Mouse (Mus musculus) embryonic fibroblast, embryonic 13.5 days (primary cell): ENCODE measurements around the gene Pax4. TPM values are rescaled to one million over a fixed set of nuclear protein-coding genes. Genes with fewer than 3 reads are reported as not detected.
A peak's percentile ranks its signal among the peaks of the same experiment; 100 is the strongest.

ENCODE experiments used
- H3K27ac ChIP-seq: 2 replicates; pipeline ENCODE4 v1.5.1; 2012; ENCODE audit warnings: low read length, control low read depth, inconsistent platforms; ENCODE audit not compliant: insufficient read depth
- H3K4me1 ChIP-seq: 2 replicates; pipeline ENCODE4 v1.6.1; 2011; ENCODE audit warnings: low read length; ENCODE audit not compliant: control insufficient read depth, insufficient read depth
- H3K4me3 ChIP-seq: 2 replicates; pipeline ENCODE4 v1.5.1; 2011; ENCODE audit warnings: mild to moderate bottlenecking, control low read depth, low read length; ENCODE audit not compliant: insufficient read depth
- CTCF ChIP-seq: IDR thresholded peaks from 2 replicates; pipeline ENCODE4 v1.5.1; 2011; ENCODE audit warnings: mild to moderate bottlenecking, control low read depth, low read length, moderate library complexity, borderline replicate concordance; ENCODE audit not compliant: insufficient read depth
- POLR2A ChIP-seq: IDR thresholded peaks from 2 replicates; pipeline ENCODE4 v1.6.1; 2011; ENCODE audit warnings: low read depth, mild to moderate bottlenecking, control low read depth, low read length, moderate library complexity
- polyA plus RNA-seq: library from polyadenylated mRNA; stranded (reverse); fragments of >200 nt; gene quantifications from 2 replicates; pipeline ENCODE4 v1.2.4, GENCODE M21; 2011; ENCODE audit warnings: low read depth; ENCODE audit not compliant: missing spikeins, insufficient read length

Gene Pax4
- polyA plus RNA-seq, 1 experiment = not detected

DNA sequence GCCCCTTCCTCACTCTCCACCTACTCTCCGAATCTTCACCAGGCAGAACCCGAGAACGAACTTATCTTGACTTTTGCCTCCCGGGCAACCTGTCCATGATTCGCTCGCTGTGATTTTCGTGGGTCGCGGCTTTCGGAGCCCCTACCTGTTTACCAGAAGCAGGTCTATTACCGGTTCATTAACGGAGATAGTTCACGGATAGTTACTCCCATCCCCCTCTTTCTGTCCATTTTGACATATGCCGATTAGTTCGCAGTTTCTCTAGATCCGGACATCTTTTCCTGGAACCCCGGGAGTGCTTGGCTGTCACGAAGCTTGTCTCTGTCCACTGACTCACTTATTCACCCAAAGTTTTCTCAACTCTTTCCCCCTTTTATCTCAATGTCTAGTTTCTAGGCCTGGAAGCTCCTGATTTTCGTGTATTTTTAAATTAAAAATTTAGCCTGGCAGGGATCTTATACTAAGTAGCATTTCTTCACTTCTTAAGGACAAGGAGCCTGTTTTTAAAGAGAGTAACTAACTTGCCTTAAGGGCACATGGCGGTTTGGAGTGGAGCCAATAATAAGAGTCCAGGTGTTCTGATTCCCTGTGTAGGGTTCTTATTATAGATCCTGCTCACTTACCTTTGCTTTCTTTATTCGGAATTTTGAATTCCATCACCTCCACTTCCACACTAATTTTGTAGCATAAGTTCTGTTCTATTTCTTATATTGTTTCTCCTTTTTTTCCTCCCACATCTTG, 31.8 kb upstream of the Pax4 start:
- peak overlapping the region; percentile 44 for H3K27ac ChIP-seq
- peak overlapping the region; percentile 95 for H3K4me3 ChIP-seq
- TF ChIP-seq CTCF (no peak), POLR2A (no peak)
- H3K4me1 ChIP-seq = peaks cover 18% of the 10 kb centered on the region

DNA sequence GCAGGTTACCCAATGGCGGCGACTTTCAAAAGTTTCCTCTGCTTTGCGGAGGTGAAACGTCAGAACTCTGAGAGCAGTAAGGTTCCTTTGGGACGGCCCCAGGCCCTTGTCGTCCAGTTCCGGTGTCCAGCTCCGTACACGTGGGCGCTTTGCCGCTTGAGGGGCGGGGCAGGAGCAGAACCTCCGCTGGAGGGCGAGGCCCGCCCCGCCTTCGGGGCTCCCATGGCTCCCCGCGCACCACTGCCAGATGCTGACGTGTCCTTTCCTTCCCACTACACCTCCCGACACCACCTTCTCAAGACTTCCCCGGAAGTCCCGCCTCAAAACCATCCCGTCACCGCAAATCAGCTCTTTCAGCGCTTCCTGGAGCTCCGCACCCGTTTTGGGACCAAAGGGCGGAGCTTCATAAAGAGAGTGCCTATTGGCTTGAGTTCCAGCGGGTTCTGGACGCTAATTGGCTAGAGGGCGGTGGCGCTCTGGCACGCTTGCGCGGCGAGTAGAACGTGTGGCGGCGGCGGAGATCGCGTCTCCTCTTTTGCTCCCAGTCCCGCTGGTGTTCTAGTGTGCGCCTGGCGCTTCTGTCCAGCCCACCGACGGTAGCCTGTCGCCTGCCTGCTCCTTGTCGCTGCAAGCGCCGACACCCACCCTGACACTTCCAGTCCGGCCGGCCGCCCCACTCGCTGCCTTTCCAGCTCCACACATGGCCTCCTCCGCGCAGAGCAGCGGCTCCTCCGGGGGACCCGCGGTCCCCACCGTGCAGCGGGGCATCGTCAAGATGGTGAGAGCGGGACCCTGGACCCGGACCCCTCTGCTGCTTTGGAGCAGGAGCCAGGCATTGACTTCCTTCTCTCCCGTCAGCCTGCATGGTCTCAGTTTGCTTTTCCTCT, 31.0 kb upstream of the Pax4 start:
- H3K4me3 ChIP-seq = peak overlapping the region; percentile 95
- peaks cover 11% of the 10 kb centered on the region for H3K4me1 ChIP-seq
- TF ChIP-seq CTCF (no peak), POLR2A (peak; percentile 97)
- H3K27ac ChIP-seq = peak overlapping the region; percentile 53

DNA sequence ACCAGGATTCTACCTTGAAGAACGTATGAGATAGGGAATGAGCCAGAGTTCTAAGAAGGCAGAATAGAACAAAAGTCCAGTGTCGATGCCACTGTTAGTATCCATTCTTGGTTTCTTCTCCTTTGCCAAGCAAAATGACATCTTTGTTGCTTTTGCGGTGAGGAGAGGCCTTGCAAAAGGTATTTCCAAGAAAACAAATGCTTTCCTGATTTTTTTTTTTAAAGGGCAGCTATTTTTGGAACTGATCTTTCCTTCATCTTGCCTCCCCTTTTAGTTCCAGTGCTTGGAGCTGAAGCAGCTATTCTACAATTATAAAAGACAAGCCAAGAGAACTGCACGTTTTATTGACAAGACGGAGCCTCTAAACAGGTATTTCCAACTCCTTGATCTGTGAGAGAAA, 25.7 kb upstream of the Pax4 start, which contains the start of gene Snd1:
Gene Snd1 (plus strand): TSS at position 301 of the 400 bp plus-strand sequence.
- Histone ChIP-seq H3K4me3 (no peak within 1 kb of the TSS), H3K27ac (peak within 1 kb of the TSS; percentile 85), H3K4me1 (peaks cover 9% of the 10 kb centered on the region)
- TF ChIP-seq CTCF (no peak), POLR2A (no peak)

DNA sequence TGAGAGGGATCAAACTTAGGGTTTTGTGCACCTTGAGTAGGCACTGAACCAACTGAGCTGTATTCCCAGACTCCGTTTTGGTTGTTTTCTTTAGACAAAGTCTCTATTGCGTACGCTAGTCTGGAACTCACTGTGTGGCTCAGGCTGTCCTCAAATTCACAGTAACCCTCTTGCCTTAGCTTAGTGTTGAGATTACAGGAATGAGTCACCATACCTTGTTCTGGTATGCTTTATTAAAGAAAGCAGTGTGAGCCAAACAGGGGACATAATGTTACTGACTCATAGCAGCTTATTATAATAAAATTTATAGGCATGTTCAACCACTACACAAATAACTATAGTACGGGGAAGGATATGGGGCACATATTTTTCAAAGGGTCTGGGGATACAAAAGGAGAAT, 25.1 kb upstream of the Pax4 start:
- TF ChIP-seq CTCF (no peak), POLR2A (no peak)

DNA sequence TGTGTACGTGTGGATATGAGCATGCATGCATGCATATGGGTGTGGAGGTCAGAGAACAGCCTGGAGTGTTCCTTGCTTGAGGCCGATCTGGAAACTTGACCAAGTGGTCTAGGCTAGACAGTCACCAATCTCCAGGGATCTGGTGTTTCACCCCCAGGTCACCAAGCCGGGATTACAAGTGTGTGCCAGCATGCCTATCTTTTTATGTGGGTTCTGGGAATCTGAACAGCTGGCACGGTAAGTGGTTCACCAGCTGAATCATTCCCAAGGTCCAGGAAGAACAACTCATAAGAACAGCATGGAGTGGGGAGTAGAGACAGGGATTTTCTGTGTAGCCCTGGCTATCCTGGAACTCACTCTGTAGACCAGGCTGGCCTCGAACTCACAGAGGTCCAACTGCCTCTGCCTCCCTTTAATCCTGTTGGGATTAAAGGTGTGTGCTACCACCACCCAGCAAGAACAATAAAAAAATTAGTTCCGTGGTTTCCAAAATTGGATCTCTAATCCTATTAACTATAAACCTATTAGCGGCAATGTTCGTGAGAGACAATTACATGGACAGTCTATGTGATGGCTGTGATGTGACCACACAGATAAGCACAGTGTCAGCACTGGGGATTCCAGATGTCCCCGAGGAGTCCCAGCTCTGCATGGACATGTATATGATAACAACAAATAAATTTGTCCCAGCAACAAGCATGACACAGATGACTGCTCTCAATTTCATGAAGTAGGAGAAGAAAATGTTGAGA, 22.3 kb upstream of the Pax4 start:
- H3K4me1 ChIP-seq = peaks cover 9% of the 10 kb centered on the region
- H3K4me3 ChIP-seq = no peak overlapping the region
- no peak overlapping the region for H3K27ac ChIP-seq
- TF ChIP-seq CTCF = no peak
- TF ChIP-seq POLR2A = no peak

More for the DNA sequence above, 25.1 kb upstream of the Pax4 start:
- no peak overlapping the region for H3K4me3 ChIP-seq
- peaks cover 9% of the 10 kb centered on the region for H3K4me1 ChIP-seq
- peak overlapping the region; percentile 85 for H3K27ac ChIP-seq

DNA sequence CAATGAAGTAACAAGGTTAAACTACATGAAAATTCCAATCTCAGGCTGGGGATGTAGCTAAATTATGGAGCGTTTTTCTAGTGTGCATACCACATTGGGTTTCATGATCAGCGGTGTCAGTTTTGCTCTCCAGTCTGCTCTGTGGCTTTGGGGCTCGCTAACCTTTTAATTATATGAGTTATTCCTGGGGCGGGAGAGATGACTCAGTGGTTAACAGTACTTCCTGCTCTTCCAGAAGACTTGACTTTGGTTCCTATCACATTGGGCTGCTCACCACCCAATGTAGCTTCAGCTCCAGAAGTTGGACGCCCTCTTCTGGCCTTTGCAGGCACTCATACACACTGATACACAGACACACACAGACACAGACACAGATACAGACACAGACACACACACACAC, 21.5 kb upstream of the Pax4 start:
- Histone ChIP-seq H3K27ac (no peak overlapping the region), H3K4me3 (no peak overlapping the region), H3K4me1 (peaks cover 9% of the 10 kb centered on the region)
- TF ChIP-seq CTCF (no peak), POLR2A (no peak)

DNA sequence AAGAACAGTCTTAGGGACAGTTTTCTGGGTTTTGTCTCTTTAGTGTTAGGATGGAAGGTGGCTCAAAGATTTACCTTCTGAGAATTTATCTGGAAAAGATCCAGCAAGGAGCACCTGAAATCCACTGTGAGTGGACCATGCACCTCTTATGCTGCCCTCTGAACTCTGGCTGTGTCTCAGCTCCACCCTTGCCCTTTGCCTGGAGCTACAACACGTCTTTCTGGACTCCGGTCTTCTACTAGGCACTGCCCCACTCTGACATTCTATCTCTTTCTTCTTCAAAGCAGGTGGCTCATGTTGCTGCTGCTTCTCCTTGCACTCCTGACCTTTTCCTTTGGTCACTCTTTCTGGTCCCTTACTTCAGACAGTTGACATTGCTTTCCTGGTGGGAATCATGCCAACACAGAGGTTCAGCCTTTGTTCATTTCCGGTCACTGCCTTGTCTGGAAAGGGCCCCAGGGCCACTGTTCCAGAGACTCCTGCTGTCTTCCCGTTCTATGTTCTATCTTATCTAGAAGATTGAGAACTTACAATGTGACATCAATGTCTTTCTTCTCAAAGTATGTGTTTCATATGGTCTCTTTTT, 21.0 kb upstream of the Pax4 start:
- TF ChIP-seq CTCF = no peak
- TF ChIP-seq POLR2A = no peak
- no peak overlapping the region for H3K4me3 ChIP-seq
- H3K4me1 ChIP-seq = peaks cover 9% of the 10 kb centered on the region
- no peak overlapping the region for H3K27ac ChIP-seq

DNA sequence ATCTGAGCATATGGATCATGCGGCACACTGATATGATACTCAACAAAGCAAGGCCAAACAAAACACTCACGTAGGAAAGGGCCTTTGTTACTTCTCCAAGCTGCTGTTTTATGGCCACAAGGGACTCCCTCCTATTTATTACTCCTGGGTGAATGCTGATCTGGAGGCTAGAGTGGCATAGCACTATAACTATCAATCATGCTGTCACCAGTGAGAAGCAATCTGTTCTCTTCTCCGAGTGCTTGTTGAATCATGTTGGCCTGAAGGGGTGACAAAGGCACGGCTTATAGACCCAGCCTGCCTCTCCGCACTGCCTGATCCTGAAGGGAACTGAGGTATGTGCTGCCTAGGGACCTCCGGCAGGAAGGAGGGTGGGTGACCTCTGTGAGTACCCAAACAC, 15.5 kb upstream of the Pax4 start:
- Histone ChIP-seq H3K4me3 (no peak overlapping the region), H3K4me1 (no peaks in the 10 kb centered on the region), H3K27ac (no peak overlapping the region)
- TF ChIP-seq CTCF (no peak), POLR2A (no peak)

DNA sequence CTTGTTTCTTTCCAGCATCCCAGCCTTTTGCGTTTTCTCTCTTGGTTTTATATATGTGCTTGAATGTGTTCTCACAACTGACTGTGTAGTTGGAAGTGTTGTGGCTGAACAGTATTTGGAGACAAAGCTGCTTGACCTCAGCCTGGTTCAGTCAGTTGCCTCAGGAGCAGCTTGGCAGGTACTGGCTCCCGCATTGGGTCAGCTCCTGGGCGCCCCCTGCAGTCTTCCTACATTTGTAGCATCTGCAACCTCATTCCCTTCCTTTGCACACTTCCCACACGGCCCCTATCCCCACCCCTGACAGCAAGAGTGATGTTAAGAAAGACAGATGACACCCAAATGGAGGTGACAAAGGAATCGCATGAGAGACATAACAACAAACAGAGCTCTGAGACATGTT, 11.4 kb upstream of the Pax4 start:
- Histone ChIP-seq H3K4me3 (no peak overlapping the region), H3K27ac (no peak overlapping the region), H3K4me1 (no peaks in the 10 kb centered on the region)
- TF ChIP-seq CTCF (peak; percentile 19; the same call in 1 of the 2 replicates), POLR2A (no peak)
